Mouse (Mus musculus) small intestine, adult 2 months (tissue): Measurements from ENCODE around the gene Dnaaf5. TPM values are rescaled to one million over a fixed set of nuclear protein-coding genes. Genes with fewer than 3 reads are reported as not detected.
A peak's percentile ranks its signal among the peaks of the same experiment; 100 is the strongest.

Experiments used
- H3K27ac ChIP-seq: fragments of 200-500 bp; 2 replicates; pipeline ENCODE4 v1.5.1; 2012; ENCODE audit warnings: low read depth, low read length, control low read depth, inconsistent platforms; ENCODE audit not compliant: insufficient read depth
- H3K27me3 ChIP-seq: fragments of 200-500 bp; 2 replicates; pipeline ENCODE4 v1.6.1; 2012; ENCODE audit warnings: mild to moderate bottlenecking, moderate library complexity, low read length, inconsistent platforms; ENCODE audit not compliant: control insufficient read depth, insufficient read depth
- H3K36me3 ChIP-seq: fragments of 200-500 bp; 2 replicates; pipeline ENCODE4 v1.6.1; 2012; ENCODE audit warnings: mild to moderate bottlenecking, low read length, control low read depth, inconsistent platforms; ENCODE audit not compliant: control insufficient read depth, insufficient read depth
- H3K4me1 ChIP-seq: fragments of 200-500 bp; 2 replicates; pipeline ENCODE4 v1.6.1; 2012; ENCODE audit warnings: low read length, inconsistent platforms, mixed read lengths; ENCODE audit not compliant: control insufficient read depth, insufficient read depth, insufficient read length
- H3K4me3 ChIP-seq: fragments of 200-500 bp; 2 replicates; pipeline ENCODE4 v1.5.1; 2012; ENCODE audit warnings: low read depth, mild to moderate bottlenecking, control low read depth, inconsistent platforms, low read length, moderate library complexity
- CTCF ChIP-seq: fragments of 200-500 bp; IDR thresholded peaks from 2 replicates; pipeline ENCODE4 v1.5.1; 2012; ENCODE audit warnings: low read depth, mild to moderate bottlenecking, control low read depth, inconsistent platforms, low read length, moderate library complexity, mixed read lengths; ENCODE audit not compliant: insufficient replicate concordance, insufficient read length; ENCODE audit errors: extremely low read depth
- POLR2A ChIP-seq: fragments of 200-500 bp; IDR thresholded peaks from 2 replicates; pipeline ENCODE4 v1.6.1; 2012; ENCODE audit warnings: low read depth, mild to moderate bottlenecking, control low read depth, inconsistent platforms, low read length, moderate library complexity
- WGBS: fragments of 180-500 bp; shearing (Covaris S2); methylation state at CpG from one replicate; pipeline ENCODE4 v1.1.7; 2018; 5-methylcytosine and 5-hydroxymethylcytosine counted together
- polyA plus RNA-seq: library from polyadenylated mRNA; depleted of rRNA; stranded (reverse); fragments of >200 nt; gene quantifications from 2 replicates; pipeline ENCODE4 v1.2.3, GENCODE M21; 2012

Dnaaf5 gene
- polyA plus RNA-seq, 1 experiment: 16.4 TPM

DNA sequence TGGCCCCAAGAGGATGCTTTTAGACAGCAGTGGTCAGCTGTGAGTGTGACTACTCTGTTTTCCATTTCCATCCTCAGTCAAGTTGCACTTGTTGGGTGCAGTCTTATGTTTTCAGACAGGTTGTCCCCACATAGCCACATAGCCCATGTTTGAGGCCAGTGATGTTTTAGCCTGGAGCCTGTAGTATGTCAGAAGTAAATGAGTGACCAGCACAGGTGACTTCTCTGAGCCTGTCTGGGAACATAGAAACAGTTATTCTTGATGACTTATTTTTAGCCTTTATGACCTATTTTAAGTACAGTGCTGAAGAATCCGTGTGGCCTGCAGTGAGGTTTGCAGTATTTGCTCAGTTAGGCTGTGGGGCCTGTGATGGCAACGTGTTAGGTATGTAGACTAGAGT lies 66.1 kb downstream of the Dnaaf5 start:
- 84% methylated on average over 2 of the region's 2 CpGs for WGBS
- no peak overlapping the region for H3K4me3 ChIP-seq
- H3K36me3 ChIP-seq: peaks cover 20% of the 10 kb centered on the region

DNA sequence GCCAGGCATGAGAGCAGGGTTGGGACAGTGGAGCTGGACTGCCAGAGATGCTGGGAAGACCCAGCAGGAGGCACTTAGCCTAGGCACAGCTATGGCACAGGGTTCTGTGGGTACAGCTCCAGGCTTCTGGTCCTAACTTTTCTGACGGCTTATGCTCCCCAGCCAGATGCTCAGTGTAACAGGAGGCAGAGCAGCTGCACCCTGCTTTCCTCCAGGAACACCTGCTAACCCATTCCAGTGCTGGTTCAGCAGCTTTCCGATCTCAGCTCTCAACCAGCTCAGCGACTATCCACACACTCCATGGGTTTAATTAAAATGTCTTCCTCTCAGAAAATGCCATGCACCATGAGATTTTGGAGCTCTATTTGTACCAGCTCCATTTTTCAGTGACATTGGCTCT lies 66.8 kb downstream of the Dnaaf5 start:
- TF ChIP-seq POLR2A: no peak
- TF ChIP-seq CTCF: no peak
- Histone ChIP-seq H3K4me3 (no peak overlapping the region), H3K27ac (no peak overlapping the region), H3K36me3 (peaks cover 27% of the 10 kb centered on the region), H3K4me1 (peaks cover 6% of the 10 kb centered on the region; the same call in 1 of the 2 replicates), H3K27me3 (no peaks in the 10 kb centered on the region)
- 83% methylated on average over 3 of the region's 3 CpGs for WGBS

More for the DNA sequence above, 66.1 kb downstream of the Dnaaf5 start:
- H3K4me1 ChIP-seq: peaks cover 6% of the 10 kb centered on the region; the same call in 1 of the 2 replicates
- no peak overlapping the region for H3K27ac ChIP-seq
- no peak for TF ChIP-seq POLR2A
- no peak for TF ChIP-seq CTCF
- H3K27me3 ChIP-seq: no peaks in the 10 kb centered on the region

DNA sequence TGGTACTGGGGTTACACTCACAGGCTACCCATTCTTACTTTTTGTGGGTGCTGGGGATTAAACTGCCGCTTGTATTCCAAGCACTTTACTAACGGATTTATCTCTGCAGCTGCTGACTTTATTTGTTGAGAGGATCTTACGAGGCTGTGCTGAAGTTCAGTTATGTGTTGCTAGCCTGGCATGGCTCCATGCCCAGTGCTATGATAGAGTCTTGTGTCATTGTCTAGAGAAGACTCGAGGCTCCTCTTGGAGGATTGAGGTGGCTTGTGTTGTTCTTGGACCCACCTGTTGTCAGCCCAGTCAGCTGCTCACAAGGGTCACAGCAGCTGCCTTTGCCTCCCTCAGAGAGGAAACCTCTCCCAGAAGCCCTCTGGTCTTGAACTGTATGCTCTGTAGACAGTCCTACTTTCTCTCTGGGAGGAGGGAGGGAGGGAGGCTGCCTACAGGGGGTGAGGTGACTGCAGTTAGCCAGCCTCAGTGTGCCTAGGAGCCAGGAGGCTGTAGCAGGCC lies 70.0 kb downstream of the Dnaaf5 start:
- H3K27me3 ChIP-seq: no peaks in the 10 kb centered on the region
- H3K4me3 ChIP-seq: no peak overlapping the region
- TF ChIP-seq POLR2A (no peak), CTCF (no peak)
- peaks cover 4% of the 10 kb centered on the region; the same call in 1 of the 2 replicates for H3K4me1 ChIP-seq
- WGBS: 46% methylated on average over 4 of the region's 4 CpGs
- H3K36me3 ChIP-seq: peaks cover 39% of the 10 kb centered on the region
- peak overlapping the region; percentile 21; the same call in 1 of the 2 replicates for H3K27ac ChIP-seq

GRCm38 (mm10) chr5:139220610-139221009 lies 70.6 kb downstream of the Dnaaf5 start:
- H3K4me1 ChIP-seq: peaks cover 4% of the 10 kb centered on the region; the same call in 1 of the 2 replicates
- no peak overlapping the region for H3K4me3 ChIP-seq
- TF ChIP-seq POLR2A (no peak), CTCF (no peak)
- H3K27ac ChIP-seq: peak overlapping the region; percentile 21; the same call in 1 of the 2 replicates
- H3K27me3 ChIP-seq: no peaks in the 10 kb centered on the region
- WGBS: 88% methylated on average over 4 of the region's 4 CpGs
- H3K36me3 ChIP-seq: peaks cover 39% of the 10 kb centered on the region

DNA sequence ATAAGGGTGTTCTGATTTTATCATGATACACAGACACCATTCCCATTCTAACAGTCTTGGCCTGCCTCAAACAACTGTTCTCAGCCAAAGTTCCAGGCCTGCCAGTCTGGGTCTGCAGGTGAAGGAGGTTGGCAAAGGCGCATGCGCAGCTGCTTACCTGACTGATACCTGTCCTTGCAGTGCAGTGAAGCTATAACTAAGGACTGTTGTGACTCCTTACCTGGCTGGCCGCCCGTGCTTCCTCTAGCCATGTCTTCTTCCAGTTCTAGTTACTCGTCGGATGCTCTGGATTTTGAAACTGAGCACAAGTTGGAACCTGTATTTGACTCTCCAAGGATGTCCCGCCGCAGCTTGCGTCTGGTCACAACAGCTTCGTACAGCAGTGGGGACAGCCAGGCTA lies 73.3 kb downstream of the Dnaaf5 start:
- Histone ChIP-seq H3K36me3 (peaks cover 43% of the 10 kb centered on the region), H3K27ac (no peak overlapping the region), H3K4me1 (peaks cover 7% of the 10 kb centered on the region), H3K4me3 (no peak overlapping the region), H3K27me3 (no peaks in the 10 kb centered on the region)
- WGBS: 94% methylated on average over 10 of the region's 10 CpGs
- no peak for TF ChIP-seq CTCF
- no peak for TF ChIP-seq POLR2A

- Histone ChIP-seq H3K27me3 (no peaks in the 10 kb centered on the region), H3K27ac (peak overlapping the region; percentile 88), H3K4me3 (no peak overlapping the region), H3K4me1 (peaks cover 5% of the 10 kb centered on the region), H3K36me3 (peaks cover 52% of the 10 kb centered on the region)
- WGBS: 44% methylated on average over 4 of the region's 4 CpGs
- TF ChIP-seq CTCF: no peak
- TF ChIP-seq POLR2A: no peak
Measured at GRCm38 (mm10) chr5:139227236-139227635, 77.2 kb downstream of the Dnaaf5 start.

DNA sequence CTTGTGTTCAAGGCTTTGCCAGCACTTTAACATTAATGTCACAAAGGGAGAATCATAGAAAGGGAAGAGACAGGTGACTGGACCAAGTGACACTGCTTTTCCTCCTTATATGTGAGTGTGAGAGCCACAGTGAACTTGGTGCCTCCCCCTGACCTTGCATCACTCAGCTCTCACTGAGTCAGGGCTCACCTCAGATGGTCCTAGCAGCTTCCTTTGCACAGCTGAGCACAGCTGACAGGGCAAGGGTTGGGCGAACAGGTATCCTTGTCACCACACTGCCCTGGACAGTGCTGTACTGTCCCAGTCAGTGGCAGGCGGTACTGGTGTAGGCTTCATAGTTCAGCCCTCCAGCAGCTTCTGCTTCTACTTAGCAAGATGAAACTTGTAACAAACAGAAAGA lies 77.6 kb downstream of the Dnaaf5 start:
- WGBS: 80% methylated on average over 2 of the region's 2 CpGs

More for the DNA sequence above, 77.6 kb downstream of the Dnaaf5 start:
- peak overlapping the region; percentile 88 for H3K27ac ChIP-seq
- H3K36me3 ChIP-seq: peaks cover 51% of the 10 kb centered on the region
- no peak overlapping the region for H3K4me3 ChIP-seq
- TF ChIP-seq CTCF: no peak
- peak; percentile 51; the same call in 1 of the 2 replicates for TF ChIP-seq POLR2A
- H3K27me3 ChIP-seq: no peaks in the 10 kb centered on the region
- H3K4me1 ChIP-seq: peaks cover 5% of the 10 kb centered on the region
